Mouse (Mus musculus) heart, embryonic 16.5 days (tissue): ENCODE data around the gene St8sia2. TPM values are rescaled to one million over a fixed set of nuclear protein-coding genes. Genes with fewer than 3 reads are reported as not detected.

Experiments used
- ATAC-seq: fragments of 200-750 bp; cut with Nextera tagmentation; replicated peaks from 2 replicates; pipeline ENCODE4 v1.8.0; 2017; ENCODE audit warnings: moderate number of reproducible peaks; ENCODE audit not compliant: insufficient read depth, low FRiP score; ENCODE audit errors: extremely low read depth
- H3K27ac ChIP-seq: fragments of 300-500 bp; sonication (generic); 2 replicates; pipeline ENCODE4 v1.5.1; 2014; ENCODE audit warnings: mild to moderate bottlenecking, low read length, control low read depth, moderate library complexity
- H3K27me3 ChIP-seq: fragments of 300-500 bp; sonication (generic); 2 replicates; pipeline ENCODE4 v1.6.1; 2014; ENCODE audit warnings: low read length, mixed read lengths; ENCODE audit not compliant: control insufficient read depth, insufficient read depth
- H3K36me3 ChIP-seq: fragments of 300-500 bp; sonication (generic); 2 replicates; pipeline ENCODE4 v1.6.1; 2014; ENCODE audit not compliant: control insufficient read depth, insufficient read depth
- H3K4me1 ChIP-seq: fragments of 300-500 bp; sonication (generic); 2 replicates; pipeline ENCODE4 v1.6.1; 2014; ENCODE audit warnings: low read length, mixed read lengths; ENCODE audit not compliant: control insufficient read depth, insufficient read depth
- H3K4me2 ChIP-seq: fragments of 300-500 bp; sonication (generic); 2 replicates; pipeline ENCODE4 v1.6.1; 2014; ENCODE audit warnings: low read depth, mild to moderate bottlenecking, control low read depth, low read length
- H3K4me3 ChIP-seq: fragments of 300-500 bp; sonication (generic); 2 replicates; pipeline ENCODE4 v1.5.1; 2014; ENCODE audit warnings: mild to moderate bottlenecking, control low read depth, low read length
- H3K9ac ChIP-seq: fragments of 300-500 bp; sonication (generic); 2 replicates; pipeline ENCODE4 v1.6.1; 2014; ENCODE audit warnings: low read length, control low read depth
- H3K9me3 ChIP-seq: fragments of 300-500 bp; sonication (generic); replicated peaks from 2 replicates; pipeline ENCODE4 v1.6.1; 2016; ENCODE audit warnings: low read length; ENCODE audit not compliant: control insufficient read depth
- WGBS: fragments of 180-500 bp; shearing (Covaris S2); extraction: QIAGEN DNeasy Blood & Tissue Kit; methylation state at CpG from one replicate; pipeline ENCODE4 v1.1.7; 2014; 5-methylcytosine and 5-hydroxymethylcytosine counted together
- polyA plus RNA-seq: library from polyadenylated mRNA; unstranded; fragments of >200 nt; fragmentation: Nextera tagmentation; extraction: Ambion mirVana; gene quantifications from 2 replicates; pipeline ENCODE4 v1.2.1, GENCODE M21; 2015

St8sia2 gene
- polyA plus RNA-seq, 1 experiment from 2014 or later, result 1.3 TPM

- Histone ChIP-seq H3K4me3 (no peak overlapping the region), H3K27ac (no peak overlapping the region), H3K27me3 (no peaks in the 10 kb centered on the region; the same call in 1 of the 2 replicates), H3K36me3 (no peaks in the 10 kb centered on the region), H3K9me3 (no peaks in the 10 kb centered on the region), H3K4me1 (no peaks in the 10 kb centered on the region), H3K9ac (no peak overlapping the region), H3K4me2 (no peak overlapping the region)
- no peak for ATAC-seq
- 15% methylated on average over 5 of the region's 5 CpGs for WGBS
Observed at GRCm38 (mm10) chr7:74025007-74025406, 11.5 kb upstream of the St8sia2 start.

- ATAC-seq, result no peak
- Histone ChIP-seq H3K9me3 (no peaks in the 10 kb centered on the region), H3K36me3 (no peaks in the 10 kb centered on the region), H3K4me2 (no peak overlapping the region), H3K27me3 (no peaks in the 10 kb centered on the region; the same call in 1 of the 2 replicates), H3K9ac (no peak overlapping the region), H3K4me1 (no peaks in the 10 kb centered on the region), H3K4me3 (no peak overlapping the region), H3K27ac (no peak overlapping the region)
- 57% methylated on average over 3 of the region's 3 CpGs for WGBS
Observed at GRCm38 (mm10) chr7:74024171-74024570, 10.7 kb upstream of the St8sia2 start.

- no peak for ATAC-seq
Observed at GRCm38 (mm10) chr7:74022571-74022970, 9.1 kb upstream of the St8sia2 start.

GRCm38 (mm10) chr7:74021771-74022170 lies 8.3 kb upstream of the St8sia2 start:
- WGBS, result 63% methylated on average over 6 of the region's 6 CpGs
- H3K4me1 ChIP-seq, result no peaks in the 10 kb centered on the region
- H3K9me3 ChIP-seq, result no peaks in the 10 kb centered on the region
- no peak overlapping the region for H3K4me2 ChIP-seq
- ATAC-seq, result no peak
- H3K27me3 ChIP-seq, result no peaks in the 10 kb centered on the region; the same call in 1 of the 2 replicates
- no peak overlapping the region for H3K9ac ChIP-seq
- H3K27ac ChIP-seq, result no peak overlapping the region
- H3K4me3 ChIP-seq, result no peak overlapping the region
- H3K36me3 ChIP-seq, result no peaks in the 10 kb centered on the region

More at GRCm38 (mm10) chr7:74022571-74022970, 9.1 kb upstream of the St8sia2 start:
- no peaks in the 10 kb centered on the region for H3K9me3 ChIP-seq
- H3K27ac ChIP-seq, result no peak overlapping the region
- no peak overlapping the region for H3K4me3 ChIP-seq
- H3K4me2 ChIP-seq, result no peak overlapping the region
- H3K36me3 ChIP-seq, result no peaks in the 10 kb centered on the region
- no peaks in the 10 kb centered on the region for H3K4me1 ChIP-seq
- H3K9ac ChIP-seq, result no peak overlapping the region
- 68% methylated on average over 2 of the region's 2 CpGs for WGBS
- H3K27me3 ChIP-seq, result no peaks in the 10 kb centered on the region; the same call in 1 of the 2 replicates

GRCm38 (mm10) chr7:74016613-74017012 lies 3.1 kb upstream of the St8sia2 start:
- ATAC-seq, result no peak
- WGBS, result 58% methylated on average over 2 of the region's 2 CpGs

GRCm38 (mm10) chr7:74012858-74013600 lies 461 bp downstream of the St8sia2 start:
- under 1% methylated on average over 54 of the region's 70 CpGs for WGBS
- no peak overlapping the region for H3K27ac ChIP-seq

More at GRCm38 (mm10) chr7:74016613-74017012, 3.1 kb upstream of the St8sia2 start:
- no peak overlapping the region for H3K4me3 ChIP-seq
- H3K36me3 ChIP-seq, result no peaks in the 10 kb centered on the region
- H3K27me3 ChIP-seq, result peaks cover 24% of the 10 kb centered on the region
- no peak overlapping the region for H3K9ac ChIP-seq
- H3K4me2 ChIP-seq, result no peak overlapping the region
- H3K27ac ChIP-seq, result no peak overlapping the region
- peaks cover 8% of the 10 kb centered on the region; the same call in 1 of the 2 replicates for H3K4me1 ChIP-seq
- no peaks in the 10 kb centered on the region for H3K9me3 ChIP-seq

GRCm38 (mm10) chr7:74011976-74012857 lies 1.3 kb downstream of the St8sia2 start:
- peak overlapping the region; percentile 77 for H3K4me3 ChIP-seq
- peaks cover 43% of the 10 kb centered on the region for H3K27me3 ChIP-seq
- H3K9ac ChIP-seq, result peak overlapping the region; percentile 75
- H3K9me3 ChIP-seq, result no peaks in the 10 kb centered on the region
- ATAC-seq, result no peak; the same call in 1 of the 2 replicates
- peaks cover 8% of the 10 kb centered on the region; the same call in 1 of the 2 replicates for H3K4me1 ChIP-seq
- H3K4me2 ChIP-seq, result peak overlapping the region; percentile 97
- WGBS, result 4% methylated on average over 43 of the region's 43 CpGs
- H3K27ac ChIP-seq, result no peak overlapping the region
- H3K36me3 ChIP-seq, result no peaks in the 10 kb centered on the region

More at GRCm38 (mm10) chr7:74012858-74013600, 461 bp downstream of the St8sia2 start:
- Histone ChIP-seq H3K4me2 (peak overlapping the region; percentile 97), H3K27me3 (peaks cover 41% of the 10 kb centered on the region), H3K9me3 (no peaks in the 10 kb centered on the region), H3K4me1 (peaks cover 8% of the 10 kb centered on the region; the same call in 1 of the 2 replicates), H3K4me3 (peak overlapping the region; percentile 77), H3K9ac (peak overlapping the region; percentile 75), H3K36me3 (no peaks in the 10 kb centered on the region)
- peak; percentile 64; the same call in 1 of the 2 replicates for ATAC-seq

- Histone ChIP-seq H3K27me3 (peaks cover 35% of the 10 kb centered on the region), H3K4me1 (peaks cover 8% of the 10 kb centered on the region; the same call in 1 of the 2 replicates), H3K36me3 (no peaks in the 10 kb centered on the region), H3K27ac (no peak overlapping the region), H3K4me3 (no peak overlapping the region), H3K4me2 (no peak overlapping the region), H3K9me3 (no peaks in the 10 kb centered on the region), H3K9ac (no peak overlapping the region)
- no peak for ATAC-seq
- 75% methylated on average over 7 of the region's 7 CpGs for WGBS
Observed at GRCm38 (mm10) chr7:74008946-74009542, 4.4 kb downstream of the St8sia2 start.
